Mouse (Mus musculus): Measurements from ENCODE around the gene Brix1. TPM values are rescaled to one million over a fixed set of nuclear protein-coding genes. Genes with fewer than 3 reads are reported as not detected.
"Not testable (repeated sequence)": the region's sequence is repeated elsewhere in the genome, so short reads cannot be mapped to it uniquely, and the experiment has no call there.

Brix1 gene
- polyA plus RNA-seq (2015; fragmentation: Nextera tagmentation; extraction: Ambion mirVana) = 78.5 and 79.3 TPM in 2 replicates

DNA sequence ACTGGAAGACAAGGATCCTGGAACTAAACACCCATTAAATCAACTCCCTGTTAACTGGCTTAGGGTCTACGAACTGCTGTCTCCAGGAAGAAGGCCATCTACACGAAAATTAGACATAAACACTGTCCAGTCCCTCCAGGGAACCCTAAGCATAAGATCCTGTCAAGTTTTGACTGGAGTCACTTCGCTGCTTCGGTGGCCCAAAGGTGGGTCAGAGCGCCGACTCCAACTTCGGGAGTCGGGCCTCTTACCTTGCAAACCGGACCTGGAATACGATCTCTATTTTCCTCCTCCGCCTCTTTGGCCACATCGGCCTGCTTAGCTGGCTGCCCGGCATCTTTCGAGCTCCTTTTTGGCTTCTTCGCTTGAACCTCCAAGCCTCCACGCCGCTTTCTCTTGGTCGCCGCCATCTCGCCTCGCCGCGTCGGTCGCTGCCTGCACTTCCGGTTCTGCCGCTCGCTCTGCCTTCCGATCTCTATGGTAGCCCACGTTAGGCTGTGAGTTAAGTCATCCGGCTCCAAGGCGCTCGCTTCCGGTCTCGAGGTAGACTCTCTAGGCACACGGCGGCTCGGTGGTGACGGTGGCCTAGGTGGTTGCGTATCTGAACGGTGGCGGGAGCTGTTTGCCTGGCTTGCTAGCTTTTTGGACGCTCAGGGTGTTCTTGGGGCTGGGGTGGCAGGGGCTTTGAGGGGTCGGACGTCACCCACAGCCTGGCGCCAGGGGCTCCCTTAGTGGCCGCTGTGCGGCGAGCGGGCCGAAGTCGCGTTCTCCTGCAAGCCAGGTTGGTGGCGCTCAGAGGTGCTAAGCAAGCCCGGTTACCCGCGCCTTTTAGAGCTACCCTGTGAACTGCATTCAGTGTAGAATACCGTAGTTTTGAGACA lies at the start of gene Brix1, which contains the start of gene Rad1:
Gene Brix1, minus strand, starts transcription at position 464 of the 881 bp plus-strand sequence.
Gene Rad1, plus strand, starts transcription at position 535 of the 881 bp plus-strand sequence.
- peaks cover 29% of the 10 kb centered on the region for H3K4me1 ChIP-seq
- no peaks in the 10 kb centered on the region for H3K9me3 ChIP-seq
- peak within 1 kb of the TSS; percentile 65 for H3K4me3 ChIP-seq
- H3K36me3 ChIP-seq = peaks cover 23% of the 10 kb centered on the region
- H3K27ac ChIP-seq (replicated peaks) = peak within 1 kb of the TSS; percentile 83
- H3K9ac ChIP-seq (replicated peaks) = peak within 1 kb of the TSS; percentile 82
- WGBS = under 1% methylated on average over 58 of the region's 58 CpGs
- no peaks in the 10 kb centered on the region for H3K27me3 ChIP-seq
- peak; percentile 100 for ATAC-seq (replicated peaks)
- peak within 1 kb of the TSS; percentile 85 for H3K4me2 ChIP-seq (replicated peaks)

DNA sequence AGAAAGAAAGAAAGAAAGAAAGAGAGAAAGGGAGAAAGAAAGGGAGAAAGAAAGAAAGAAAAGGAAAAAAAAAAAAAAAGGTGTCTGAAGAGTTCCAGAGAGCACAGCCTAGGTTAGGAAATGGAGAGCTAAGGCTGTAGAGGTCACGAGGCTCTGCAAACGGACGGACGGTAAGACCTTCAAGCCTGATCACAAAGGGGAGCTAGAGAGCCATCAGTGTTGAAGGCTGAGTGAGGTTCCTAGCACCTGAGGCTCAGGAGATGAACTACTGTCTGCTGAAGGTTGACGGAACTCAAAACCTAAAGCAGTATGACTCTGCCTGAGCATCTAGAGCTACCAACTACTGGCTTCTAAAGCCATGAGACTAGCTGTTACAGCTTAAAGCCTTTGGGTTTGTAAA lies 48.8 kb upstream of the Brix1 start:
- Histone ChIP-seq H3K9ac (replicated peaks) (no peak overlapping the region), H3K36me3 (no peaks in the 10 kb centered on the region), H3K4me1 (no peaks in the 10 kb centered on the region), H3K4me2 (replicated peaks) (no peak overlapping the region), H3K27me3 (no peaks in the 10 kb centered on the region), H3K9me3 (no peaks in the 10 kb centered on the region), H3K4me3 (no peak overlapping the region), H3K27ac (replicated peaks) (no peak overlapping the region)
- WGBS = 85% methylated on average over 5 of the region's 5 CpGs
- no peak for ATAC-seq (replicated peaks)

DNA sequence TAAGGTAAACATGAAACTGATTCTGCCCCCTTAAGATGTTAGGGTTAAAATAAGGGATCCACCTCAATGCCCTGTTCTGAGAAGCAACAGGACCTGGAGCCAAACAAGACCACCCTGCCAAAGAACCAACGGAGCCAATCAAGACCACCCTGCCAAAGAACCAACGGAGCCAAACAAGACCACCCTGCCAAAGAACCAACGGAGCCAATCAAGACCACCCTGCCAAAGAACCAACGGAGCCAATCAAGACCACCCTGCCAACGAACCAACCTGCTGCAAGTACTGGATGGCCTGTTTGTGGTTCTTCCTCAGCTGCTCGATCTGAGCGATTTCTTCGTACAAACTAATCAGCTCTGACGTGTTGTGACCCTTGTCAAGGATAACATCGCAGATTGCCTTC lies 47.6 kb upstream of the Brix1 start:
- not testable (repeated sequence) for H3K27me3 ChIP-seq; H3K9me3 ChIP-seq; H3K4me1 ChIP-seq; H3K9ac ChIP-seq (replicated peaks); ATAC-seq (replicated peaks); H3K4me2 ChIP-seq (replicated peaks); H3K4me3 ChIP-seq; H3K36me3 ChIP-seq; H3K27ac ChIP-seq (replicated peaks)
- 83% methylated on average over 10 of the region's 10 CpGs for WGBS

- no peak for ATAC-seq (replicated peaks)
- WGBS = 80% methylated on average over 4 of the region's 4 CpGs
- no peaks in the 10 kb centered on the region for H3K4me1 ChIP-seq
- no peak overlapping the region for H3K27ac ChIP-seq (replicated peaks)
- no peaks in the 10 kb centered on the region for H3K27me3 ChIP-seq
- no peak overlapping the region for H3K4me2 ChIP-seq (replicated peaks)
- H3K9me3 ChIP-seq = no peaks in the 10 kb centered on the region
- no peak overlapping the region for H3K9ac ChIP-seq (replicated peaks)
- no peaks in the 10 kb centered on the region for H3K36me3 ChIP-seq
- H3K4me3 ChIP-seq = no peak overlapping the region
These were observed 45.6 kb upstream of the Brix1 start for GRCm38 (mm10) chr15:10531352-10531751.

- Histone ChIP-seq H3K4me1 (no peaks in the 10 kb centered on the region), H3K9me3 (no peaks in the 10 kb centered on the region), H3K27me3 (no peaks in the 10 kb centered on the region), H3K4me2 (replicated peaks) (no peak overlapping the region), H3K4me3 (no peak overlapping the region), H3K36me3 (no peaks in the 10 kb centered on the region), H3K9ac (replicated peaks) (no peak overlapping the region), H3K27ac (replicated peaks) (no peak overlapping the region)
- no peak for ATAC-seq (replicated peaks)
- WGBS = 81% methylated on average over 1 of the region's 1 CpGs
These were observed 40.1 kb upstream of the Brix1 start for GRCm38 (mm10) chr15:10525896-10526295.

GRCm38 (mm10) chr15:10515166-10515565 lies 29.4 kb upstream of the Brix1 start:
- Histone ChIP-seq H3K4me2 (replicated peaks) (no peak overlapping the region), H3K27me3 (no peaks in the 10 kb centered on the region), H3K36me3 (no peaks in the 10 kb centered on the region), H3K4me3 (no peak overlapping the region), H3K9me3 (no peaks in the 10 kb centered on the region), H3K9ac (replicated peaks) (no peak overlapping the region), H3K4me1 (no peaks in the 10 kb centered on the region), H3K27ac (replicated peaks) (no peak overlapping the region)
- 81% methylated on average over 7 of the region's 7 CpGs for WGBS
- no peak for ATAC-seq (replicated peaks)

- WGBS = 85% methylated on average over 11 of the region's 11 CpGs
- Histone ChIP-seq H3K4me3 (no peak overlapping the region), H3K36me3 (no peaks in the 10 kb centered on the region), H3K4me1 (no peaks in the 10 kb centered on the region), H3K27me3 (no peaks in the 10 kb centered on the region), H3K4me2 (replicated peaks) (no peak overlapping the region), H3K27ac (replicated peaks) (no peak overlapping the region), H3K9ac (replicated peaks) (no peak overlapping the region), H3K9me3 (no peaks in the 10 kb centered on the region)
- ATAC-seq (replicated peaks) = no peak
These were observed 20.4 kb upstream of the Brix1 start for GRCm38 (mm10) chr15:10506099-10506498.

DNA sequence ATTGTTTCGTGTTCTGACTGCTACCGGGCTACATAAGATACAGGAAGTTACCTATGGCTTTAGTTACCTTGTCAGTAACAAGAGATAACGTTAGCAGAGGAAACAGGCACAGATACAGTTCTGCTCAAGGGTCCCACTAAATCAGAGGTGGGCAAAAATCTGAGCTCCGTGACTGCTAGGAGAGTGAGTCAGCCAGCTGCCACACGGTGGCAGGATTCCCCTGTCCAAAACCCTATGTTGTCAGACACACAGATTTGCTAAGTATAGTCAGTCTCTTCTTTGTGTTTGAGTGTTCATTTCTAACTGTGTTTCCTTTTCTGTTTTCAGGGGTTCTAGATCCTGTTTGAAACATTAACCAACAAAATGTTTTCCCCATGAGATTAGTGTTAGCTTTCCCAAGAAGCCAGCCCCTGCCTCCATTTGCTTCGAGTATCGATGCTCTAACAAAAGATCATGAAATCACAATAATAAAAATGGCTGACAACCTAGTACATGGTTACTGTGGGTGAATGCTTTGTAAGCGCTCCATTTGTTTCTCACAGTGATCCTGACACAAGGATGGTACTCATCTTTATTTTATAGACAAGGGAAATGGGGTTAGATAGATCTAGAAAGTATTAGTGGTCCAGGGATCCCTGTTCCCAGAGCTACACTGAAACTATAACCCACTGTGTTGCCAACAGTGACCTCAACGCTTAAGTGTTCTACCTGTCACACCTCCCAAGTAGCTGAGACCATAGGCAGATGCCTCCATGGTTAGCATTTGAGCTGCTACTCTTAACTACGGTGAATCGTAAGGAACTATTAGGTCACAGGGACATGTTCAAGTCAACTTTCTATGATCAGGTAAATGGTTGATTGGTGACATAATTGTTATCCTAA lies 15.3 kb upstream of the Brix1 start:
- no peak overlapping the region for H3K27ac ChIP-seq (replicated peaks)
- no peak overlapping the region for H3K4me3 ChIP-seq
- H3K4me1 ChIP-seq = no peaks in the 10 kb centered on the region
- H3K4me2 ChIP-seq (replicated peaks) = no peak overlapping the region
- no peaks in the 10 kb centered on the region for H3K36me3 ChIP-seq
- peak; percentile 98 for ATAC-seq (replicated peaks)
- H3K27me3 ChIP-seq = no peaks in the 10 kb centered on the region
- H3K9me3 ChIP-seq = no peaks in the 10 kb centered on the region
- no peak overlapping the region for H3K9ac ChIP-seq (replicated peaks)
- WGBS = 60% methylated on average over 11 of the region's 11 CpGs

GRCm38 (mm10) chr15:10500035-10500434 lies 14.3 kb upstream of the Brix1 start:
- Histone ChIP-seq H3K27me3 (no peaks in the 10 kb centered on the region), H3K27ac (replicated peaks) (no peak overlapping the region), H3K4me2 (replicated peaks) (no peak overlapping the region), H3K4me1 (no peaks in the 10 kb centered on the region), H3K4me3 (no peak overlapping the region), H3K9me3 (no peaks in the 10 kb centered on the region), H3K36me3 (peaks cover 3% of the 10 kb centered on the region; the same call in 1 of the 2 replicates), H3K9ac (replicated peaks) (no peak overlapping the region)
- ATAC-seq (replicated peaks) = no peak
- 88% methylated on average over 5 of the region's 5 CpGs for WGBS

- Histone ChIP-seq H3K4me3 (no peak overlapping the region), H3K4me1 (no peaks in the 10 kb centered on the region)
- WGBS = 80% methylated on average over 5 of the region's 5 CpGs
These were observed 13.8 kb upstream of the Brix1 start for GRCm38 (mm10) chr15:10499593-10499992.

DNA sequence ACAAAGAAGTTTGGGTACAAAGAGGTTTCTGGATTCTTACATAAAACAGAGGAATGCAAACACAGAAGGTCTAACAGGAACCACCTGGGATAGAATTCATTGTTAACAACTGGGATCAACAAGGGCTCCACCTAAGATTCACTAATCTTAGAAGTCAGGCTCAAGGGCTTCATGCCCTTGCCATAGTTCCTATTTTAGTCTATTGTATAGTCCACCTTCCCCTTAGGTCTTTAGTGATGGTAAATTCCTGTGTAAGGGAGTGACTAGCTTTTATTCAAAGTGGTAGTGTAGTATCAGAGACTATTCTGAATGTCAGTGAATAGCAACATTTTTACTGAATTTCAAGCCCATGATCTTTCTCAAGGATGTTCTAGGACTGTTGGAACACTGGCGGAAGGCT lies 10.9 kb upstream of the Brix1 start:
- H3K4me3 ChIP-seq; H3K9me3 ChIP-seq; H3K4me2 ChIP-seq (replicated peaks); H3K27ac ChIP-seq (replicated peaks); H3K9ac ChIP-seq (replicated peaks); H3K27me3 ChIP-seq; ATAC-seq (replicated peaks); H3K4me1 ChIP-seq: not testable (repeated sequence)
- 95% methylated on average over 1 of the region's 1 CpGs for WGBS
- H3K36me3 ChIP-seq = peaks cover 20% of the 10 kb centered on the region

More at GRCm38 (mm10) chr15:10499593-10499992, 13.8 kb upstream of the Brix1 start:
- Histone ChIP-seq H3K36me3 (peaks cover 3% of the 10 kb centered on the region; the same call in 1 of the 2 replicates), H3K9me3 (no peaks in the 10 kb centered on the region), H3K4me2 (replicated peaks) (no peak overlapping the region), H3K27ac (replicated peaks) (no peak overlapping the region), H3K27me3 (no peaks in the 10 kb centered on the region), H3K9ac (replicated peaks) (no peak overlapping the region)
- ATAC-seq (replicated peaks) = no peak

GRCm38 (mm10) chr15:10495944-10496343 lies 10.2 kb upstream of the Brix1 start:
- Histone ChIP-seq H3K36me3 (peaks cover 24% of the 10 kb centered on the region), H3K9me3 (no peaks in the 10 kb centered on the region), H3K4me2 (replicated peaks) (no peak overlapping the region), H3K27me3 (no peaks in the 10 kb centered on the region), H3K27ac (replicated peaks) (no peak overlapping the region), H3K9ac (replicated peaks) (no peak overlapping the region), H3K4me1 (no peaks in the 10 kb centered on the region), H3K4me3 (no peak overlapping the region)
- no peak for ATAC-seq (replicated peaks)
- 92% methylated on average over 11 of the region's 11 CpGs for WGBS

Data from forebrain, embryonic 15.5 days (tissue).